Mouse (Mus musculus) thymus, postnatal 10 days (tissue): ENCODE data around the gene Magi2.

Experiments
- DNase-seq, 2 experiments: peaks; one replicate each; pipeline ENCODE4 v3.0.0; 2021; ENCODE audit warnings: low spot score in 2 of 2

Gene Magi2

DNA sequence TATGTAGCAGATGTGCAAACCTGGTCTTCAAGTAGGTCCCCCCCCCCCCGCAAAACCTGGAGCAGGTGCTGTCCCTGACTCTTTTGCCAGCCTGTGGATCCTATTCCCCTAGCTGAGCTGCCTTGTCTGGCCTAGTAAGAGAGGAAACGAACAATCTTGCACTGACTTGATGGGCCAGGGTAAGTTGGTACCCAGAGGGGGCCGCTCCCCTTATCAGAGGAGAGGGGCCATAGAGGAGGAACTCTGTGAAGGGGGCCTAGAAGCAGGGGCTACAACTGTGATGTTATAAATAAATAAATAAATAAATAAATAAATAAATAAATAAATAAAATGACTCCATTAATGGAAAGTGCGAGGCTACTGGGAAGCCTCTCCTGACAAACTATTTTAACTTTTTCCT is 848.0 kb downstream of the Magi2 start:
- no peak for DNase-seq

DNA sequence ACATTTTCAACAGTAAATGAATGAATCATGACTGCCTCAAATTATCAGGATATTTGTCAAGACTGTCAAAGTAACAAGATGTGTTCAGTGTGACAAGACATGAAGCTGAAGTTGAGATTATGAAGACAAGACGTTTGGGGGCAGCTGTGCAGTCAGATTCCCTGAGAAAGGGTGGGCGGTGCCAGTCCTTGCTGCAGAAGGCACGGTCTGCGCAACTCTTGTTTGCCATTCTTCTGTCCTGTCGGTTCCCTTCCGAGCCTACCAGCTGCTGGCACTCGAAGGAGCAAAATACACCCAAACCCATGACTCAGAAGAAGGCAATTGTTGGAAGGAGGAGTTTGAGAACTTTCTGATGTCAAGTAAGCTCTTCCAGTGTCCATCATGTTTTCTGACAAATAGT is 852.1 kb downstream of the Magi2 start:
- no peak for DNase-seq

DNA sequence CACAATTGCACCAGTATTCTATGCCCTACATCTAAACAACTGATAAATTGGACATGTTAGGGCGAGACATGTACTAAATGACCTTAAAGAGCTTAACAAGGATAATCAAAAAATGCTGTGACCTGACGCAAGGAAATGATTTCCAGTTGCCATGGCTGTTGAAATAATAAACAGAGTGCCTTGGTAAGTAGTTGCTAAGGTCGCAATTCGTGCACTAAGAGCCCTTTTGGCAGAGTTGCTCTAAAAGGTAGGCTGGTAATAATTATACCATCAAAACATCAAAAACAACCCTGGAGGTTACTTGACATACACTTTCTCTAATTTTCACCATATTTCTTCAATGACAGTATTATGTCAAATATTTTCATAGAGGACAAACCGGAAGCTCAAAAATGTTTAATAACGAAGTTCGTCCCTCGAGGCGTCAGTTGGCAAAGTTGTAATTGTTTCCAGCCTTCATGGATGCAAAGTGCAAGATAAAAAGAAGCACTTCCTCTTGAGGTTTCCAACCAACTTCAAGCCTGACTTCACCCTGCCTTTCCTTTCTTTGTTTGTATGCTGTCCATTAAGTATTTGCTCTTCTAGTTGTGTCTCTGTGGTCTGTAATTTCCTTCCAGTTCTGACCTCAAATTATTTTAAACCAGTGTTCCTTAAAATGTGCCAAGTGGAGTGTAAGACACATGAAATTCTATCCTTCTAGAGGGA is 853.9 kb downstream of the Magi2 start:
- DNase-seq: no peak

DNA sequence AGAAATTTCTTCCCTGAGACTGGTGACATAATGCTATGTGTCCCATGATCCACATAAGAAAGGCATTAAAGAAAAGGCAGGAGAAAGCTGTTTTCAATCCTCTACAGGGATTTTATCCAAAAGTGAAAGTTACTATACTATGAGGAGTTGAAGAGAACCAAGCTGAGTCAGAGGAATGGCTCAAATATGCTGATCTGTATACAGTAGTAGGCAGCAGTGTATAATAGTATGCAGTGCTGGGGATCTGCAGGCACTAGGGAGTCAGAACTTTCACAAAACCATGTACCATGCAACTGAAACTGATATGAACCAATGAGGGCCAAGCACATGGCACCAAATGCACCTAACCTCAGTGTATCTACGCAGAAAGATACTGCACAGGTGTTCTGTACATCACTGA is 855.5 kb downstream of the Magi2 start:
- no peak for DNase-seq

DNA sequence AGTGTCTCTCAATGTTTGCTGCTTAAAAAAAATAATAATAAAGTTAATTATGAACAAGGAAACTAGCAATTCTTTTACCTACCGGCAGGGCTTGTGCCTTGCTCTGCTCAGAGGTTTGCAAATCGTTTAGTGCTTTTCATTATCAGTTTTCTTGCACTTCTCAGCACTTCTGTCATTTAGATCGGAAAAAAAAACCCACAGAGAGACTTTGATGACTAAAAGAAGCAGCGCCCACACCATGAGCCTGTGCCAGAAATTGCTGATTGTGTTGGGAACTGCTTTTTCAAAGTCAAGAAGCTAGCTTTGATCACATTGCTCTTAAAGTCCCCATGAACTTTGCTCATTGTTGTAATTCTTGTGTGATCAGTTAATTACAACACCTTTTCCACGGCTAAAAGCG is 860.2 kb downstream of the Magi2 start:
- no peak for DNase-seq

DNA sequence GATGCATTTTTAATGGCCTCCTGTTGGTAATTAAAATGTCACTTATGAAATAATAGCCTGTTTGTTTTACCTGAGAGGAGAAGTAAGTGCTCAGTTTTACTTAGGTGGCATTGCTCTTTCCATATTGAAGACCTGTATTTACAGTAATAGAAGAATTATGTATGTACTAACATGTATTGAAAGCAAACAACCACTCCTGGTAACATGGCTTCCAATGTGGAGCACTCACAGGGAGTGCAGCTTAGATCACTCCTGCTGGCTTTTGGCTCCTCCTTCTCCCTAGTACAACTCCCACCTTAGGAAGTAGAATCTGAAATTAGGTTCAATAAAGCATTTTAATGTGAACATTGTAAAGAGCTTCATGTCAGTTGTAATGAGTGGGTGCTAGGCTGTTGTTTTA is 877.0 kb downstream of the Magi2 start:
- no peak for DNase-seq

DNA sequence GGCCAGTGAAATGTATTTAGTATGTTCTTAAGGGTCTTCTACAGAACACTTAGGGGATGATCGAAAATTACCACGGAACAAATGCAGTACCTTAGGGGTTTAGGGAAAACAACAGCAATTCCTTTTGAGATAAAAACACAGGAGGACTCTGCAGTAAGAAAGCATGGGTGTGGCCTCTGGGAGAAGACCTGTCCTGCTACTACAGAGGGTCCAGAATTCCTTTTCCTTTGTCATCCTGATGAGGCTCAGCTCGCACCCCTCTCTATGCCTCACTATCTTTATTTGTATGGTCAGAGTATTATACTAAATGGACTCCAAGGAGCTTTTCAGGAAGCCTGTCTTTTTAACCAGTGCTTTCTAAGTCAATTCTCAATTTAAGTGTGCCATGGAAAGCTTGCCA is 877.7 kb downstream of the Magi2 start:
- DNase-seq: no peak

DNA sequence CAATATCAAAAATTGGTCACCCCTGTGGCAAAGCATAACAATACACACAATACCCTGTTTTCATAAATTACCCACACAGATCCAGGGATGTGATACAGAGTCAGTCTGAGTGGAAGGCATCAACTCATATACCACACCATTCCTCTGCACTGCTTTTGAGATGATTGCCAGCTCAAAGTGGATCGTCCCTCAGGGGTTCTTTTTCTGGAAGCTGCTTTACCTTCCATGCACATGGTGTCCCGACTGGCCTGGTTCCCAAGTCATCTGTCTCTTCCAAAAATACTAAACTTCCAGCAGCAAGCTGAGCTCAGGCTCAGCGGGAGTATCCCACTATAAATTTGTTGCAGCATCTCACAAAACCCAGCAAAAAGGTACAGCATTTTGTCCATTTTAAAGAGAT is 882.7 kb downstream of the Magi2 start:
- no peak for DNase-seq

DNA sequence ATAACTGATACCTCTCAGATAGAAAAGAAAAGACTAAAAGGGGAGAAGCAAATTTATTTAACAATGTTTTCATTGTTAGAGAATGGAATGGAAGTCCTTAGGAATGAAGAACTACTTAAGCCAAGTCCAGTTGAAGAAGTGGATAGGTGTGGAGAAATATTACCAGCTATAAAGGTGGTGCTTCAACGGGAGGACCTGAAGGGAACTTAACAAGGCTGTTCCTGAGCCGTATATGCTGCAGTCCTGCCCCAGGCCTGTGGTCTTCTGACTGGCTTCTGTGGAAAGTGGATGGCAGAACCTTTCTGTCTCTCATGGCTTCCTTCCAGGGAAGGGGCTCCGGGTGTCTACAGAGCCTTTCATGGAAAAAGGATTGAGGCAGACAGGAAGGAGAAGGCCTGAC is 890.3 kb downstream of the Magi2 start:
- no peak for DNase-seq

DNA sequence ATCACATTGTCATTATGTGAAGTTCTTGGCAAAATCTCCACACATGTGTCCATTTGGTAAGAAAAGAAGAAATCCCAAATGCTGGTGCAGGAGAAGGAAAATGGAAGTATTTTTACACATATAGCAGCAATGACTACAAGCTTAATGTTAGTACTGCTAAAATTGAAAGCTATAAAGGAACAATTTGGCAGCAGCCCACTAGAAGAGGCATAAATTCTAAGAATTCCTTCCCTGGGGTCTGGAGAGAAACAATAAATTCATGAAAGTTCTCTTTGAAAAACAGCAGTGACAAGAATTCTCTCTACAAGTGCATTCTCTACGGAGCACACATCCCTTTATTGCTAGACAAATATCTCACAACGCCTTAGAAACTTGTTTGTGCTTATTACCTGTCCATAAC is 913.4 kb downstream of the Magi2 start:
- no peak for DNase-seq

DNA sequence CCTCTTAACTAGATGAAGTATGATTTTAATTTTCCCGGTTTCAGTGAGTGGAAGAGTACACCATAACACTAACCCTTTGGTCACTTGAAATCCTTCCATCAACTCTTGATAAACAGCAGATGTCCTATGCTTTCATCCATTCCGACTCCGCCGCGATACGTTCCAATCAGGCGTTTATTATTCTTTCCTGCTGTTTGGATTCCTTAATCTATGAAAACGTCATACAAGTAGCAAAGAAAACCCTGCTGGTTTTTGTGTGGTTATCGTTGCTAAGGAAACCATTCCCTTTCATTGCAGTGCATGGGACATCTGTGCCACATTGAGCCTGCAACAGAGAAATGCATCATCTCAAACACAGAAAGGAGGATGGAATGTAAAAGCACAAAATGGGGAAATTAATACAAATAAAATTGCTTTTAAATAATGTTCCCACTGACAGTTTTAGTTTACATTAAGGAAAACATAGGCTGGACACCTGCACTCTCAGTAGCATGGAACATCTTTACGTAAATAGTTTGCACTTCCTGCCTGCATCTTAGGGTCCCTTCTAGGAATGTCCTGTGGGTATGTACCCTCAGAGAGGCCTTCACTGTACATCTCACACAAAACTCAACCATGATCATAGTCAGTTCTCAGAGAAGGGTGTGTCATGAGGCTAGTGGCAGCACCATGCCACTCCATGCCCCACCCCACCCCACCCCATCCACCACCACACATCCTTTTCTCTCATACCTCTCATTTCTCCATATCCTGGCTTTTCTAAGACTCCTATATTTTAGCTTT is 914.0 kb downstream of the Magi2 start:
- DNase-seq: no peak

DNA sequence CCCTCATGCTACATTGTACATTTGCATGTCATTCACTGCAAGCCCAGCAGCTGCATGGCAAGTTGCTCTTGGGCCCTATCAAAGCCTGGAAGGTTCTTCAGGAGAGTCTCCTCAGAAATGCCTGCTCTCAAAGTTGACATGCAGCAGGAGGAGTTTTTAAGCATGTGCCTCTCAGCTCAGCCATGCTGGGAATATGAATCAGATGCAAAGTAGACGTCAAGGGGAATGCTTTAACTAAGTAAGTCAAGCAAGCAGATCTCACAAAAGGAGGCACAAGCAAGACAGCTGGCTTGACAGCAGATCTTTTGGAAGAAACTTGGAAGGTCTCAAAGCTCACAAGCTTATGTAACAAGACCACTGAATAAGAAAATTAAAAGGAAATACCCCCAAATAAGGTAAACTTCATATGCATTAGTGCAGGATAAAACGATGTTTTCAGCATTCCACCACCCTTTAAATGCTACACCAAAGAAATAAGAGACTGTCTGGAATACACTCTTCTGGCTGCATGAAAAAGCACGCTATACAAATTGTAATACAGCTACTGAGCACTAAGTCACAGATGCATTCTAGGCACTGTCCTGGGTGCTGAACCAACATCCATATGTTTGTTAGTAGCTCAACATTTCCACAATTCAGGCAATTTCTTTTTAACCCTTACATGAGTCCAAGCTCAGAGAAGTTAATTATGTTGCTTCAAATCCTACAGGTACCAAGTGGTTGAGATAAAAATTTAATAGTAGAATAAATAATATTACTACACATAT is 926.7 kb downstream of the Magi2 start:
- DNase-seq: no peak

DNA sequence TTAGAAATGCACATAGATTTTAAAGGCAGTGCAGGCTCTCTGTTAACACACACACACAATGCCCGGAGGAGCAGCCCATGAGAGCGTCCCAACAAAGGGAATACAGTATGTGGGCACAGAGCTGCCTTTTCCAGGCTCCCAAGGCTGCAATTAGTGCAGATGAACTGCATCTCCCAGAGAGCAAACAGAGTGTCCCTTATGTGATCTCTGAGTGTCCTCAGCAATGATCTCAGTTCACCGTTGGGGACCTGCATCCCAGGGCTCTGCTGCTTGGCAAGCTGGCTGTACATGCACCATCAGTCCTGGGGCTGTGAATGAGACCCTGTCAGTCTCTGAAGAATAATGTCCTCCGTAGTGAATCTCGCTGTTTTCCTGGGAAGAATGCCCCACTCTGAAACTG is 969.9 kb downstream of the Magi2 start:
- no peak for DNase-seq

DNA sequence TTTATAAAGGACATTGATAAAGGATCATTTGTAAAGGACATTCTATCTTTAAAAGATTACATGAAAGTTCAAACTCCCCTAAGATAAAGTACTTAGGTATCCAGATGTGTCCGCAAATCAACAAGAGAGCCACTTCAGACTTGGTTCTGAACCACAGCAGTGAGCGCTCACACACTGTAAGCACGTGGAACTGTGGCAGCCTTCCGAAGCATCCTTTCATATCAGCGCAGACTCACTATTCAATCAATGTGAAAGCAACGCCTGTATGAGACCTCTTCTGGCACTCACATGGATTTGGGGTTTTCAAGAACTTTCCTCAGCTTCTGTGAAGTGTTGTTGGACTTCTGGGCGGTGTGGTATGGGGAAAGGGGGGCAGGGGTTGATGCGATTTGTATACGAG is 970.6 kb downstream of the Magi2 start:
- DNase-seq: no peak

DNA sequence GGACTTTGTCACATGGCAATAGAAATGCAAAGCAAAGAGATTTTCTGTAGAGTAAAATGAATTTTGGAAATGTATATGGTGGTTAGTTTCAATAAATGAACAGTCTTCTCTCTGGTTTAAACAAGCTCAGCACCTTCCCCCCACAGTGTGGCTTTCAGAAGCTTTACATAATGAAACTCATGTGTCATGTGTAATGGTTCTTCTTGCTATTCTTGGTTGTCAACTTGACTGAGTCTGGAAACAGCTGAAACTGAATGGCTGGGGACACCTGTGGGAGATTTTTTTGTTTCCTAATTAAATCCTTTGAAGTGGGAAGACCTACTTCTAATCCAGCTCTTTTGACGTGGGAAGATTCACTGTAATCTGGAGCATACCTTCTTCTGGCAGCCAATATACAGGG is 974.5 kb downstream of the Magi2 start:
- DNase-seq: no peak

DNA sequence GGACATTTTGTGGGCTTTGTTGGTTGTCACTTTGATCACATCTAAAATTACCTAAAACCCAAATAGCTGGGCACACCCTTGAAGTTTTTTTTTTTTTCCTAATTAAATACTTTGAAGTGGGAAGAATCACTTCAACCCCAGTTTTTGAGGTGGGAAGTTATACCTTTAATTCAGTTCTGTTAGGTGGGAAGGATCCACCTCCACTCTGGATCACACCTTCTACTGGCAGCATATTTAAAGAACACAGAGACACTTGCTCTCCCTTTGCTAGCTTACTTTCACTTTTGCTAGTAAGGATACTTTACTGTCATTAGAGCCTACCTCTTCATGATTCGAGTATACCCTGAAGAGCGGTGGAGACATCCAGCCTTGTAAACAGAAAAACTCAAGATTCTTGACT is 981.3 kb downstream of the Magi2 start:
- DNase-seq: no peak

DNA sequence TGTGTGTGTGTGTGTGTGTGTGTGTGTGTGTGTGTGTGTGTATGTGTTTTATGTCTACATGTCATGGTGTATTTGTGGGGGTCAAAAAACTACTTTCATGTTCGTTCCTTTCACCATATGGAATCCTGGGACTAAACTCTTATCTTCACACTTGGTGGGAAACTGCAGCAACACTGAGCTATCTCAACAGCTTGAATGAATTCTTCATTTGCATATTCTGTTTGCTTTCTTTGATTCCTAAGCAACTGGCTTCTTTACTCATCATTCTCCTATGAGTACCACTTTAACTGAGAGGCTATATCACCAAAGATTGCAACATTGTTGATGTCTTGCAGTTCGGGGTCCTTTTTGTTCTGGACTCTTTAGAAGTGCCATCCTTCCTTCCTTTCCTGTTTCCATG is 986.5 kb downstream of the Magi2 start:
- no peak for DNase-seq

DNA sequence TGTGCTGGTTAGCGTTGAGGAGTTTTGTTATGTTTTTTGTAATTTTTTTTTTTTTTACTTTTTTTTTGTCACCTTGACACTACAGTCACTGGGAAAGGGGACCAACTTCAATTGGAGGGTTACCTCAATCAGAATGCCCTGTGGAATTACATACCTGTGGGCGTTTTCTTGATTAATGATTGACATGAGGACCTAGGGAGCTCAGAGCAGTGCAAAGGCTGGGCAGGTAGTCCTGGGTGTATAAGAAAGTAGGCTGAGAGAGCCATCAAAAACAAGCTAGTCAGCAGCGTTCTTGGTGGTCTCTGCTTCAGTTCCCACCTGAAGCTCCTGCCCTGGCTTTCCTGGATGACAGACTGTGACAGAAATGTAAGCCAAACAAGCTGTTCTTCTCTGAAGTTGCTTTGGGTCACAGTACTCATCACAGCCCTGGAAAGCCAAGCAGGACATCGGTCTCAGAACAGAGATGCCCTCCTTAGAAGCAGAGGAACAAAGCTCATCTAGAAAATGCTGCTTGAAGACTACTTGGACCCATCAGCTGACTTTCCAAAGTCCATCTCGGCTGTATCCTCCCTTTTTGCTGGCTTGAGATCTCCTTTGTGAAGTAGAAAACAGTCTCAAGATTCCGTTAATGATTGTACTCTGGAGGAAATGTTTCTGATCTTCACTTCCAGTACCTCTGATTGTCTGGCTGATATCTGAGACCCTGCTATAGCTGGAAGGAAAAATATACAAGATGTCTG is 999.8 kb downstream of the Magi2 start:
- no peak for DNase-seq

DNA sequence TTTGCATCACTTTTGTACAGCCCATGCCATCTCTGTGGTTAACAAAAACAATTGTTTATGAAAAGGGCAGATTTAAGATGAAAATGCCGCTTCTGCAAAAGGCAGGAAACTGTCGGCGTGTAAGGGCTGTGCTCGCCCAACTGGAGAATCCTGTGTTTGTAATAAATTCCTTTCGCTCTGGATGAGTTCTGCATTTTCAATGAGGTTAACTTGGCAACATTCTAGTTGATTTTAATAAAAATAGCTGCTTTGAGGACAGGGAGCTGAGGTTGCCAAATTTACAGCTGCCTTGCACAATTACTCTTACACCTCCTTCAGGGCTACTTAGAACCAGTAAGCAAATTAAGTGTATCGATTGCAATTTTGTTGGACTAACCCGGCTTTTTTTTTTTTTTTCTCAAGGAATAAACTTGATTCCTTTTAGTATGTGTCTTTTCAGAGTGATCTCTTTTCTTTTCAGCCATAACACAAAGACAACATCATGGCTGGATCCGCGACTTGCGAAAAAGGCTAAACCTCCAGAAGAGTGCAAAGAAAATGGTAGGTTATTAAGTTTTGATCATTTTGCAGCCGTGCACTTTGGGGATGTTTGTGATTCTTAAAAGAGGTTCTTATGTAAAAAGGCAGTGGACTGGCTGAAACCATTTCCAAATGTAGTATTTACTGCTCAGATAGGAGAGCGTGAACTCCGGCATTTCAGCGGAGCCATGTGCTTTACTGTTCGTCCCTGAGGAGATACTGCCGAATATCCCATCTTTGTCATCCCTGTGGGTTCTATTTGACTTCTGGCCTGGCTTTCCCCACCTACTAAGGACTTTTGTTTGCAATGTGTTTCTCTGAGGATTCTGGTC is 1001.3 kb downstream of the Magi2 start:
- no peak for DNase-seq

DNA sequence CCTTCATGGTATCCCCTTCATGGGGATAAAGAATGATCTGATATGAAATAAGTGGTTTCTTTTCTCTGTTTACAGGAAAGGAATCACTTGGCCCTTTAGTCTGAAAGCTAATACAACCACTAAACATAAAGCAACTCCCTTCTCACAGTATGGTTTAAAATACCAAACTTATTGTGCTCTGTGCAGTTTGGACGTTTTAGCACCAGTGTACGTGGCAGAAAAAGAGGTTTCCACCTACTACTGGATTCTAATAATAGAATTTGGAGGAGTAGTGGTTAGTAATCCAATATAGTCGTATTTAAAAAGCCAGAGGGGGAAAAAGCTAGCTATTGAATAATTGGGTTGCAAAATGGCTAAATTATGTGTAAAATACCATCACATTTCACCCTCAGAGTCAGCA is 1005.1 kb downstream of the Magi2 start:
- DNase-seq: no peak

DNA sequence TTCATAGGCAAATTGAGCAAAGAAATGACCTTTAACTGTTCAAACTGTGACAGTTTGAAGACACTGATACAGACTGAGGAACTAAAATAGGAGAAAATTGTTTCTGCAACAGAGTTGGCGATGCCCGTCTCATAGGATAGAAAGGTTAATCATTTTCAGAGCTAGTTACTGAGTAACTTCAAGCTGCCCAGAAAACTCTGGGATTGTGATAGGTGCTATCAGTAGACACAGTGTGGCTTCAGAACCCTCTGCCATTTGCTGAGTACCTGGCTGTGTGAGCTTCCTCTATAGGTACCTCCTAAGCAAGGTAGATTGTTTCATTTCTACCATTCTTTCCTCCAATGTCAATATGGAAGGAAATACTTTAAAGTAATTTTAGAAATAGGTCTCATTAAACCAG is 1014.7 kb downstream of the Magi2 start:
- no peak for DNase-seq
